Mouse (Mus musculus) splenic B cell, adult 2 months (primary cell): Measurements from ENCODE around the gene Gabrb3.
"Not testable (repeated sequence)": the region's sequence is repeated elsewhere in the genome, so short reads cannot be mapped to it uniquely, and the experiment has no call there.

Source experiments
- DNase-seq: peaks from one replicate; pipeline ENCODE4 v3.0.0-alpha.2; 2011; ENCODE audit warnings: low read depth, low spot score
- H3K27me3 ChIP-seq: 2 replicates; pipeline ENCODE4 v1.6.1; 2012; ENCODE audit warnings: mild to moderate bottlenecking, low read length, moderate library complexity, mixed read lengths; ENCODE audit not compliant: control insufficient read depth, poor library complexity, insufficient read depth, severe bottlenecking
- H3K36me3 ChIP-seq: 2 replicates; pipeline ENCODE4 v1.6.1; 2012; ENCODE audit warnings: mild to moderate bottlenecking, low read length, moderate library complexity, mixed read lengths; ENCODE audit not compliant: control insufficient read depth, poor library complexity, insufficient read depth, severe bottlenecking

The Gabrb3 gene

DNA sequence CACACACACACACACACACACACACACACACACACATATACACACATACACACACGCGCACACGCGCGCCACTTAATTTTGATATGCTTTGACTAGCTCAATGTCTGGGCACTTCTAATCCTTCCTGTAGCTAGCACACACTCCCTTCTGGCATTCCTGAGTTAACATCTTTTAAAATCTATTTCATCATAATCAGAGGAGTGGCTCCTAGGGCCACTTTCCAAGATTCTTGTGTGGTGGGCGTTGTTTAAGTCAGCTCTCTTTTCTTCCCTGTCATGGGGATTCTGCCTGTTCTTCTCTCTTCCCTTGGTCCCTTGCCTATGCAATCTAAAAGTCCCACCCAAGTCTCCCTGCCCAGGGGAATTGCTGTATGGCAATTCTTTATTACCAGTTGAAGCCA lies 286.6 kb downstream of the Gabrb3 start:
- H3K27me3 ChIP-seq: no peaks in the 10 kb centered on the region
- no peak for DNase-seq
- no peaks in the 10 kb centered on the region for H3K36me3 ChIP-seq

DNA sequence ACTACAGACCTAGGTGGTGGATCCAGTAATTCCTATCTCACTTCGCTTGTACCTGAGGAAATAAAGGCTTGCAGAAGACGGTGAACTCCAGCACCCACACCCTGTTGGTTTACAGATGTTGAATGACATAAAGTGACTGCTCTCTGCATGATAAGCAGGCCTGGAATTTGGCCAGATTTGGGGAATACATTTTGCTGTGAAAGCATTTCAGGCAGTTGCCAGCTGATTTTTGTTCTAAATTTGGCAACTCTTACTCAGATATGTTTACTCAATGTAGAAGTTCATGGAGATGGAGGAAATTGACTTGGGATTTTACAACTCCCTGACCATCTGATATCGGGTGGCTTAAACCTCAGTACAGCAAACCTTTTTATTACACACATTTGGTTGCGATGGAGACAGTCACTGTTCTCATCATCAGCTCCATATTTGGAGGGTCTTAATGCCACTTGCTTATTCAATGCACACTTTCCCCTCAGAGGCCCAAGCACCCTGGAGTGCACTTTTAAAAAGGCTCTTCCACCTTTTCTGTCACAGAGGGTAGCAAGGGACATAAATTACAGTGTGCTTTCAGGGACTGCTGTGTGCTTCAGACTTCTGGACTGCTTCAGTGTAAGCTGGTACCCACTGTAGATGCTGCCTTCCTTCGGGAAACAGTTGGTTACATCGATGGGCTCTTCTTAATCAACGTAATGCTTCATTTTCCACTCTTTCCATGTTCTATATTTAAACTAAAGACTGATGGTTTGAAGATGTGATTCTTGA lies 287.7 kb downstream of the Gabrb3 start:
- Histone ChIP-seq H3K27me3 (no peaks in the 10 kb centered on the region), H3K36me3 (no peaks in the 10 kb centered on the region)
- no peak for DNase-seq

DNA sequence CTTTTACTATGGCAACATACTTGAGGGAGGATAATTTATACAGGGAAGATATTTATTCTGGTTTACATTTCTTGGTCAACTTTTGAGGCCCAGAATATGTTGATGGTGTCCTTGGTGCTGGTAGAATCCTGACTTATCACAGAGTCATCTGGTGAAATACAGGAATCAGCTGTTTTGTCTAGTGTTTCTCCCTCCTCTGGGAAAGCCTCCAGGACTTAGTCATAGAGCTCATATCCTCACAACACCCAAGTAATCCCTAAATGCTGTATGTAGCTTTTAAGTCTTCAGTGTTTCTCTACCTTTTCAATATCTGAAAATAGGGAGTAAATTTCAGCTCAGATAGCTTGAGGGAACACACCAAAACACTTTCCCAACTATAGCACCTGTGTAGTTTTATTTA lies 292.2 kb downstream of the Gabrb3 start:
- no peaks in the 10 kb centered on the region for H3K36me3 ChIP-seq
- DNase-seq: no peak
- no peaks in the 10 kb centered on the region for H3K27me3 ChIP-seq

DNA sequence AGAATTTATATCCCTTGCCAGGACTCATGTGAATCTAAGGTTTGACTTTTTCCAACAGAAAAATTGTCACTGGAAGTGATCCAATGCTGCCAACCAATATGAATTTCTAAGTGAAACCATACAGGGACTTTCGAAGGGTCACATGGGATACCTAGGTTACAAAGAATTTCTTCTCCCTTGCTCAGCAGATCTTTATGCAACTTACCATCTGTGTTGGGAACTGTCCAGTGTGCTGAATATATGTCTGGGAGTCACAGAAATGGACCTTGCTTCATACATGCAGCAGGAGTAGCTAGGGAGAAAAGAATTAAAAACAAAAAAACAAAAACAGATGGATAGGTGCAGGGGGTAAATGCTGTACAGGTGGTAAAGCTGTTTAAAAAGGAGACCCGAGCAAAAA lies 327.3 kb downstream of the Gabrb3 start:
- no peaks in the 10 kb centered on the region for H3K36me3 ChIP-seq
- no peak for DNase-seq
- no peaks in the 10 kb centered on the region for H3K27me3 ChIP-seq

DNA sequence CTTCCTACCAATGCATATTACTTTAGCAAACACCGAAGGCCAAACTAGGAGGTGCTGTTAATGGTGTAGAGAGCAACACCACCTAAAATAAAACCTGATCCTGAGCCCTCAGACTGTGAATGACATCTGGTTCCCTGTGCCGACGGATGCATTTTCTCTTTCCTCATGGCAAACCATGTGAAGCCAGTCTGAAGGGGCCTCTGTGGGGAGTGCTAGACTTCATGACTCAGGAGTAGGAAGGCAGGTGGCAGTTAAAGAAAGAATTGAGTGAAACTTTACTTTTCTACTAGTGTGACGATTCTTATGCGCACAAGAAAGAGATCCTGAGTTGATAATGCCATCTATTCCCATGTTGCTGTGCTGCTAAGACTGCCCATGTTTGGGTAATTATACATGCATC lies 341.0 kb downstream of the Gabrb3 start:
- no peaks in the 10 kb centered on the region for H3K27me3 ChIP-seq
- H3K36me3 ChIP-seq: no peaks in the 10 kb centered on the region
- DNase-seq: no peak

DNA sequence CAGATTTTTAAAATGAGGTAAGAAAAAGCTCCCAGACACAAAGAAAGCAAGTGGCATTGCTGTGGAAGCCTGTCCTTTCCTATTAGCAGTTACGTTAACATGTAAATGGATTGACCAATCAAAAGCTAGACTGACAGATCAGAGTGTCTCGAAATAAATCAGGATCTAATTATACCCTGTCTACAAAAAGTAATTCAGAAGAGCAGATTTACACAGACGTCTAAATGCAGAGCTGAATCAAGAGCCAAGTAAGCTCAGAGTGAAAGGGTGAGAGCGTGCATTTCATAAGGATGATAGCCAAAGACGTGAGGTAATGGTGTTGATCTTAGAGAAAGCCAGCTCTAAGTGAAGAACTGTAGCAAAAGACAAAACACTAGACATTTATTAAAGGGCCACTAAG lies 359.3 kb downstream of the Gabrb3 start:
- no peaks in the 10 kb centered on the region for H3K36me3 ChIP-seq
- H3K27me3 ChIP-seq: no peaks in the 10 kb centered on the region
- no peak for DNase-seq

DNA sequence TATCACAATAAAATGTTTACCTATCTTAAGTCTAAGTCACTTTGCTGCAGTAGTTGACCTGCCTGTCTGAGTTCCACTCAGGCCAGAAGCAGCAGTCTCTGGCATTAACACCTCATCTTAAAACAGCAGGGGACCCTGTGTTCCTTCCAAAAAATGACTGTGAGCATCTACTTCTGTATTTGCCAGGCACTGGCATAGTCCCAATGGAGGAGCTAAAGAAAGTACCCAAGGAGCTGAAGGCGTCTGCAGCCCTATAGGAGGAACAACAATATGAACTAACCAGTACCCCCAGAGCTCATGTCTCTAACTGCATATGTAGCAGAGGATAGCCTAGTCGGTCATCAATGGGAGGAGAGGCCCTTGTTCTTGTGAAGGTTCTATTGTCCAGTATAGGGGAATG lies 366.6 kb downstream of the Gabrb3 start:
- H3K27me3 ChIP-seq, DNase-seq, H3K36me3 ChIP-seq: not testable (repeated sequence)

DNA sequence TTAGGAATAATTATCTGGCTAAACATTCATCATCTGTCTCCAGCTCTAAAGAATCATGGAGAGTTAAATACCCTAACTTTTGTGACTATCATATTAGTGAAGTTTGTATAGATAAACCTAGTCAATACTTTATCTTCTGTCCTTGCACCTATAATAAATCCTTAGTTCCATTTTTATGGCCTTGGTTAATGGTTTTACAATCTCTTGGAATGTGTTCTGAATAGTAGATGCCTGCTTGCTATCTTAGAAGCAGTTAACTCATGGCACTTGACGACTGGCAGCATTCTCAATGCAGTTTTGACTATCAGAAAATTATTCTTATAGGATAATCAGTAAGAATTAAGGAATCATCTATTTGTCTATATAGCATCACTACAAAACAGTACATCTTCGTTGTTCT lies 368.0 kb downstream of the Gabrb3 start:
- DNase-seq: no peak
- H3K36me3 ChIP-seq: no peaks in the 10 kb centered on the region
- H3K27me3 ChIP-seq: no peaks in the 10 kb centered on the region

DNA sequence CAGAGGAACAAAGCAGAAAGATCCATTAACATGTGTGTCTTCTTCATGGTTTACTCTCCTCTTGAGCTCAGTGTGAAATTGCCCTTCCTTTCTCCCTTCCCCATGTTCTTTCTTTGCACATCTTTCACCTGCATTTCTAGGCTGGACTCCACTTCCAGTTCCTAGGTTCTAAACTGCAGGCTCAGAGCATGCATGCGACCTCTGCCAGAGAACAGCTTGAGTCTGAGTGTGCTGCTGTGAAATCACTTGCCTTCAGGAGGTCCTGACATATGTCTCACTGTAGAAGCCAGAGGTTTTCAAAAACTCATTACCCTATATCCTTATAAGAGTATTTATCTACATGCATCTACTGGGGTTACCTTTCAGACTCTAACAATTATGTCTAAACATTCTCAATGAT lies 383.8 kb downstream of the Gabrb3 start:
- no peaks in the 10 kb centered on the region for H3K27me3 ChIP-seq
- no peaks in the 10 kb centered on the region for H3K36me3 ChIP-seq
- DNase-seq: no peak

DNA sequence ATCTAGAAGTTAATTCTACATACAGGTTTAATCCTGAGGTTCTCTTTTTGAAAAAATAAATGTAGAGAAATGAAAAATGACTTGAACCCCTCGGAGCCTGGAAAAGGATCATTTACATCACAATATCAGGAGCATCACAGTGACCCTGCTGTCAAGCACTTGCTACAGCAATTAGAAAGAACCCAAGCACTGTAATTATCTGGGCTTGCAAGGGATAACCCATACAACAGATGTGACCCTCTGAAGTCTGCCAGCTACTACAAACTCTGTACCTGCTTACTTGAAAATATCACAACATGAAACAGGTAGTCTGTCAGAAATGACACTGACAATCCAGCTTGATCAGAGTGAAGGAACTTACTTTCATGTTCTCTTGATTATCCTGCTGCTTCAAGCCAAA lies 394.2 kb downstream of the Gabrb3 start:
- no peak for DNase-seq
- Histone ChIP-seq H3K27me3 (no peaks in the 10 kb centered on the region), H3K36me3 (no peaks in the 10 kb centered on the region)

DNA sequence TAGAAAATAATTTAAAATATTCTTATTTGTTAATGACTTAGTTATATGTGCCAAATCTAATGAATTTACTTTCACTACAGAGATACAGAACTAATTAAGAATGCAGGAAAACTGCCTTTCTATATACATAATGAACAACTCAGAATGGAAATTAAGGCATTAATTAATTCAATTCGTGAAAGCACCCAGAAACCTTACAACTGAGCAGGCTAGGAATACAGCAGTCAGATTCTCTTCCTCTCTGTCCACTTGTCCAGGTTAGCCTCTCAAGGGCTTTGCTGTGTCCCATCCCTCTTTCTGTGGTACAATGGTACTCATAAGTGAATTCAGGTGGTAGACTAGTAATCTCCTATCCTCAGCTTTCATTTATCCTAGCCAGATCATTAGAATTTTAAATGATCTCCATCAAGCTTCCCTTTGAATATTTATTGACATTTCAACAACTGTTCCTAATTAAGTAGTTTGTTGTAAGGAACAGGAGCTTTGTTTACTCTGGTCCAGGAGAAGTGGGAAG lies 422.9 kb downstream of the Gabrb3 start:
- DNase-seq: no peak
- H3K36me3 ChIP-seq: no peaks in the 10 kb centered on the region

DNA sequence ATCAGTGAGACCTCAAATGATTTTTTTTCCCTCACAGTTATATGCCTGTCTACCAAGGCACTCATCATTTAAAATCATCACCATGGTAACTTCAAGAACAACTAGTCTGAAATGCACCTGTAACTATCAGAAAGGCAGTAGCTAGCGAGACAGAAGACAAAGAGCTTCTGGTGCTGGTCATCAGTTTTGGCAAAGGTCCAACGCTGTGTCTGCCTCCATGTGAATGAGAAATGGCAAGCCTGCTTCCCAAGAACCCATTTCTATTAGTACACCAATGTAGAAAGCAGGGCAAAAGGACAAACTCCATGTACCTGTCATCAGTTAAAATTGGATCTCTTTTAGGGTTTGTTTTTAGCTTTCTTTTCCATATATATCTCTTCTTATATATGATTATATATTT lies 448.5 kb downstream of the Gabrb3 start:
- H3K36me3 ChIP-seq: no peaks in the 10 kb centered on the region
- no peak for DNase-seq

More for the DNA sequence above, 422.9 kb downstream of the Gabrb3 start:
- H3K27me3 ChIP-seq: no peaks in the 10 kb centered on the region

More for the DNA sequence above, 448.5 kb downstream of the Gabrb3 start:
- H3K27me3 ChIP-seq: no peaks in the 10 kb centered on the region
